Mouse (Mus musculus) ES-Bruce4 (cell line): ENCODE measurements around the gene Fstl4. TPM values are rescaled to one million over a fixed set of nuclear protein-coding genes. Genes with fewer than 3 reads are reported as not detected.
A peak's percentile ranks its signal among the peaks of the same experiment; 100 is the strongest.

Experiments used
- H3K27ac ChIP-seq: 2 replicates; pipeline ENCODE4 v1.5.1; 2012; ENCODE audit warnings: low read length, inconsistent platforms; ENCODE audit not compliant: insufficient read depth
- H3K27me3 ChIP-seq: 2 replicates; pipeline ENCODE4 v1.6.1; 2012; ENCODE audit warnings: mild to moderate bottlenecking, low read length, inconsistent platforms; ENCODE audit not compliant: control insufficient read depth, poor library complexity, insufficient read depth, severe bottlenecking
- H3K36me3 ChIP-seq: 2 replicates; pipeline ENCODE4 v1.6.1; 2012; ENCODE audit warnings: inconsistent platforms, mild to moderate bottlenecking, low read length, moderate library complexity; ENCODE audit not compliant: control insufficient read depth, poor library complexity, insufficient read depth, severe bottlenecking
- H3K4me1 ChIP-seq: one replicate; pipeline ENCODE4 v1.8.1; 2011; ENCODE audit warnings: low read length; ENCODE audit not compliant: control insufficient read depth, insufficient read depth
- H3K4me3 ChIP-seq: 2 replicates; pipeline ENCODE4 v1.5.1; 2011; ENCODE audit warnings: low read depth, mild to moderate bottlenecking, low read length
- H3K9ac ChIP-seq: 2 replicates; pipeline ENCODE4 v1.6.1; 2012; ENCODE audit warnings: low read depth, mild to moderate bottlenecking, inconsistent platforms; ENCODE audit not compliant: poor library complexity, severe bottlenecking
- H3K9me3 ChIP-seq: replicated peaks from 2 replicates; pipeline ENCODE4 v1.6.1; 2012; ENCODE audit warnings: mild to moderate bottlenecking, low read length, inconsistent platforms; ENCODE audit not compliant: control insufficient read depth, poor library complexity, insufficient read depth, severe bottlenecking
- CTCF ChIP-seq: IDR thresholded peaks from one replicate; pipeline ENCODE4 v1.8.1; 2011; ENCODE audit warnings: low read depth, low read length
- EP300 ChIP-seq: IDR thresholded peaks from 2 replicates; pipeline ENCODE4 v1.6.1; 2011; ENCODE audit warnings: low read depth, low read length; ENCODE audit not compliant: insufficient read depth
- POLR2A ChIP-seq: IDR thresholded peaks from one replicate; pipeline ENCODE4 v1.8.1; 2011; ENCODE audit warnings: low read length; ENCODE audit not compliant: insufficient read depth
- polyA plus RNA-seq: library from polyadenylated mRNA; stranded (reverse); fragments of >200 nt; gene quantifications from 2 replicates; pipeline ENCODE4 v1.2.4, GENCODE M21; 2011; ENCODE audit warnings: low read depth; ENCODE audit not compliant: missing spikeins, insufficient read depth, insufficient read length

The Fstl4 gene
- polyA plus RNA-seq, 1 experiment = not detected

DNA sequence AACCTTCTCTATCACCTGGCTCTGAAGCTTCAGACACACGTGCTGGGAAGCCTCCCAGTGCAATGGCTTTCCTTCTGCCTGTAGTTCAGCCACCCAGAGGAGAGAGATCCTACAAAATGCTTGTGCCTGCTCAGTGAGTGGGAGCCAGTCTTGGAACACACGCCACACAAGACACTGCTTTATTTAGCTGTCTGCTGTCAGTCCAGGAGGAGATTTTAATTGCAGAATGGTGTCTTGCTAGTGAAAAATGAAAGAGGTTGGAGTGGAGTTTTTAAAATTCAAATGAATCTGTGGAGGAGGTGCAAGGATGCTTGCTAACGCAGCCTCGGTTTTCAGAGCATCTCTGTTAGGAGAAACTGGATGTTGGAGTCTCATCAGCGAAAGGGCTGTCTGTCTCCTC, 29.9 kb downstream of the Fstl4 start:
- H3K4me3 ChIP-seq = no peak overlapping the region
- TF ChIP-seq POLR2A = no peak
- TF ChIP-seq CTCF = no peak
- no peak for TF ChIP-seq EP300
- H3K27me3 ChIP-seq = no peaks in the 10 kb centered on the region
- H3K36me3 ChIP-seq = no peaks in the 10 kb centered on the region
- H3K27ac ChIP-seq = no peak overlapping the region
- no peak overlapping the region for H3K9ac ChIP-seq
- no peaks in the 10 kb centered on the region for H3K9me3 ChIP-seq
- H3K4me1 ChIP-seq = no peaks in the 10 kb centered on the region

DNA sequence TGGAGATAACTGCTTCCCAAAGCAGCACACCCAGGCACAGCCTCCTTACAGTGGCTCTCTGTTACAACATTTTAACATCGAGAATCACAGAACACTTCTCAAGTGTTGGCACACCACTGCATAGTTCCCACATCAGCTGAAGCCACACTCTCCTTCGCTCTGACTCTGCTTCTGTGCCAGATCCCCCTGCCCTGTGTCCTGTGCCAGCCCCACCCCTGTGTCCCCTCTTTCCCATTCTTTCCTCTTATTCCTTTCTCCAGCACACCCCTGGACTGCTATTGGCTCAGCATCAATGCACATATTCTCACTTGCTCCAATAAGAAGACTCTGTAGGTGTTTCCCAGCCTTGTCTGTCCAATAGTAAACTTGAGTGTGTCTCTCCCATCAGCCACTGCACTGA, 45.1 kb downstream of the Fstl4 start:
- no peaks in the 10 kb centered on the region for H3K27me3 ChIP-seq
- H3K4me3 ChIP-seq = no peak overlapping the region
- H3K9me3 ChIP-seq = no peaks in the 10 kb centered on the region
- H3K4me1 ChIP-seq = no peaks in the 10 kb centered on the region
- TF ChIP-seq POLR2A (no peak), CTCF (no peak), EP300 (no peak)
- no peak overlapping the region for H3K27ac ChIP-seq
- H3K9ac ChIP-seq = no peak overlapping the region
- H3K36me3 ChIP-seq = no peaks in the 10 kb centered on the region

- Histone ChIP-seq H3K27ac (no peak overlapping the region), H3K9ac (no peak overlapping the region), H3K36me3 (no peaks in the 10 kb centered on the region), H3K4me1 (no peaks in the 10 kb centered on the region), H3K9me3 (no peaks in the 10 kb centered on the region), H3K27me3 (no peaks in the 10 kb centered on the region), H3K4me3 (no peak overlapping the region)
- TF ChIP-seq EP300 (no peak), CTCF (no peak), POLR2A (no peak)
These were observed 51.6 kb downstream of the Fstl4 start for GRCm38 (mm10) chr11:52816004-52816403.

DNA sequence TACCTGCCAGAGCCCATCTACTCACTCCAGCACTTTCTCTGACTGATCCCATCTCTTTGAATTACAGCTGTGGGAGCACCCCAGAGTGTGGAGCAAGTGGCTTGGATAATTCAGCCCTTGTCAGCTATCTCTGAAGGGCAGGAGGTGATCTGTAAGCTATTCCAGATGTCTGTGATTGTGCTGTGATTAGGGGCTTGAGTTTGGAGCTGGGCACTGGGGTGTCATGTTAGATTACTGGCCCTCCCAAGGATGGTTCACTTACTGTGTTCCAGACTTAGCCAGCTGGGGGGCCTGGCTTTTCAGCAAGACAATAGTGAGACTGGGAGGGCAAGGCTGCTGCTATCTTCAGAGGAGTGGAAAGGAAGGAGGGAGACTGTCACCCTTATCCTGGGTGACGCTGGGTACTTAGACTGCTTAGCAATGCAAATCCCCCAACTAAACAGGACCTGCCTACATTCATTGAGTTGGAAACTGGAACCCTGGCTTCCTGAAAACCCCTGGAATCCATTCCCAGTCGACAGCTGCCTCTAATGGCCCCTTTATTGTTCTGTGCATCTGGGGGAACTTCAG, 56.0 kb downstream of the Fstl4 start:
- Histone ChIP-seq H3K9ac (no peak overlapping the region), H3K4me3 (no peak overlapping the region), H3K27ac (no peak overlapping the region), H3K27me3 (no peaks in the 10 kb centered on the region), H3K4me1 (no peaks in the 10 kb centered on the region), H3K9me3 (no peaks in the 10 kb centered on the region), H3K36me3 (no peaks in the 10 kb centered on the region)
- 0 out of 2 replicates have a peak, but pooled peaks have one; percentile 52 for TF ChIP-seq EP300
- TF ChIP-seq POLR2A = no peak

- no peak for TF ChIP-seq POLR2A
- no peak for TF ChIP-seq EP300
- no peak for TF ChIP-seq CTCF
- no peaks in the 10 kb centered on the region for H3K27me3 ChIP-seq
- H3K9ac ChIP-seq = no peak overlapping the region
- H3K27ac ChIP-seq = no peak overlapping the region
- no peaks in the 10 kb centered on the region for H3K4me1 ChIP-seq
- no peaks in the 10 kb centered on the region for H3K36me3 ChIP-seq
- H3K9me3 ChIP-seq = no peaks in the 10 kb centered on the region
- H3K4me3 ChIP-seq = no peak overlapping the region
These were observed 62.2 kb downstream of the Fstl4 start for GRCm38 (mm10) chr11:52826591-52826990.

GRCm38 (mm10) chr11:52831631-52832310, 67.3 kb downstream of the Fstl4 start:
- TF ChIP-seq EP300 = no peak
- TF ChIP-seq POLR2A = no peak
- TF ChIP-seq CTCF = no peak
- Histone ChIP-seq H3K9me3 (no peaks in the 10 kb centered on the region), H3K36me3 (no peaks in the 10 kb centered on the region), H3K27me3 (no peaks in the 10 kb centered on the region), H3K9ac (no peak overlapping the region), H3K4me1 (no peaks in the 10 kb centered on the region), H3K4me3 (no peak overlapping the region), H3K27ac (no peak overlapping the region)
